Mouse (Mus musculus): ENCODE results near the gene Sec24a. TPM values are rescaled to one million over a fixed set of nuclear protein-coding genes. Genes with fewer than 3 reads are reported as not detected.

The Sec24a gene
- polyA plus RNA-seq, 1 experiment from 2014 or later, result 8.8 TPM

DNA sequence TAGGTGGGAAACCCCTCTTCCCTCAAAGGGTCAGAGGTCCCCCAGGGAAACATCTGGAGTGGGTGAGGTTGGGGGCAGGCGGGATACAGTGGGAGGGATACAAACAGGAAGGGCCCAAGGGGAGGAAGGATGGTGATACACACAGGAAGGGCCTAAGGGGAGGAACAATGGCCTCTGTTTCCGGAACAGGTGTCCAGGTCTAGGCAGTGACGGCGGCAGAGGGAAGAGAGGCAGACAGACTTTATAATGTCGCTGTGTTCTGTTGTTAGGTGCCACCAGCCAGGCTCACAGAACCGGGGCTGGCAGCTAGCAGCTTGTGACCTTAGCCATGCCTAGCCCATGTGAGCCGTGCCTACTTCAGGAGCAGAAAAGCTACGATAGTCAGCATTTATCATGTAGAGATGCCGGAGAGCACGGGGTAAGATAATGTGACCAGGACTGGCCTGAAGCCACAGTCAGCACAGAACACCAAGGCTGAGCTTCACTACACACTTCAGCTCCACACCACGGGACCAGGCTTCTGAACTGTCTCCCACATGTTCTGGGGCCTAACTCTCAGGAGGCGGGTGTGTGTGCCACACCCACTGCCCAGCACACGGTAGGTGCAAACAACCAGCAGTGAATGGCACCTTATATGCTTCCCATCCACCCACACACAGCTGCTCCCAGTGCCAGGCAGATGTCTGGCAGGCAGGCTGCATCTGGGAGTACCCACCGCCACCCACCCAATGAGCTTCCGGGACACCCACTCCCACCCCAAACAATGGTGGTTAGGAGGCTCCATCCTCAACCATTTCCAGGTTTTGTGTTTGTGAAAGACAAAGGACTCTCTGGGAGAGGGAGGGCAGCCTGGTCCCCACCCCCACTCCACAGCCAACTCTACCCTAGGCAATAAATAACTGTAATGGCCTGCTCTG, 116.4 kb downstream of the Sec24a start:
- Histone ChIP-seq H3K9ac (no peak overlapping the region), H3K27ac (peak overlapping the region; percentile 68), H3K36me3 (peaks cover 10% of the 10 kb centered on the region; the same call in 1 of the 2 replicates), H3K4me3 (peak overlapping the region; percentile 12; the same call in 1 of the 2 replicates), H3K4me2 (peak overlapping the region; percentile 95), H3K4me1 (replicated peaks) (peaks cover 57% of the 10 kb centered on the region), H3K9me3 (replicated peaks) (no peaks in the 10 kb centered on the region), H3K27me3 (0 out of 2 replicates have a peak, but pooled peaks cover 4% of the 10 kb centered on the region)
- WGBS, result 58% methylated on average over 15 of the region's 15 CpGs
- ATAC-seq (replicated peaks; ENCODE audit: insufficient number of reproducible peaks, insufficient read depth, low FRiP score, low read depth), result no peak

- ATAC-seq (replicated peaks; ENCODE audit: insufficient number of reproducible peaks, insufficient read depth, low FRiP score, low read depth), result no peak
- peaks cover 10% of the 10 kb centered on the region; the same call in 1 of the 2 replicates for H3K36me3 ChIP-seq
- H3K27me3 ChIP-seq, result 0 out of 2 replicates have a peak, but pooled peaks cover 4% of the 10 kb centered on the region
- no peak overlapping the region for H3K4me3 ChIP-seq
- H3K27ac ChIP-seq, result peak overlapping the region; percentile 25
- no peak overlapping the region for H3K9ac ChIP-seq
- H3K9me3 ChIP-seq (replicated peaks), result no peaks in the 10 kb centered on the region
- WGBS, result 82% methylated on average over 7 of the region's 7 CpGs
- 0 out of 2 replicates have a peak overlapping the region, but pooled peaks have one; percentile 95 for H3K4me2 ChIP-seq
- H3K4me1 ChIP-seq (replicated peaks), result peaks cover 57% of the 10 kb centered on the region
Observed at GRCm38 (mm10) chr11:51646245-51646644, 117.2 kb downstream of the Sec24a start.

GRCm38 (mm10) chr11:51645293-51645692, 118.1 kb downstream of the Sec24a start:
- Histone ChIP-seq H3K36me3 (peaks cover 10% of the 10 kb centered on the region; the same call in 1 of the 2 replicates), H3K27ac (peak overlapping the region; percentile 4; the same call in 1 of the 2 replicates), H3K4me3 (no peak overlapping the region), H3K4me2 (no peak overlapping the region), H3K9me3 (replicated peaks) (no peaks in the 10 kb centered on the region), H3K4me1 (replicated peaks) (peaks cover 49% of the 10 kb centered on the region), H3K9ac (no peak overlapping the region), H3K27me3 (0 out of 2 replicates have a peak, but pooled peaks cover 4% of the 10 kb centered on the region)
- ATAC-seq (replicated peaks; ENCODE audit: insufficient number of reproducible peaks, insufficient read depth, low FRiP score, low read depth), result no peak
- 68% methylated on average over 13 of the region's 13 CpGs for WGBS

- peaks cover 38% of the 10 kb centered on the region for H3K4me1 ChIP-seq (replicated peaks)
- H3K27me3 ChIP-seq, result 0 out of 2 replicates have a peak, but pooled peaks cover 4% of the 10 kb centered on the region
- ATAC-seq (replicated peaks; ENCODE audit: insufficient number of reproducible peaks, insufficient read depth, low FRiP score, low read depth), result no peak
- H3K4me2 ChIP-seq, result 0 out of 2 replicates have a peak overlapping the region, but pooled peaks have one; percentile 29
- no peaks in the 10 kb centered on the region for H3K9me3 ChIP-seq (replicated peaks)
- peaks cover 10% of the 10 kb centered on the region; the same call in 1 of the 2 replicates for H3K36me3 ChIP-seq
- peak overlapping the region; percentile 5; the same call in 1 of the 2 replicates for H3K9ac ChIP-seq
- H3K27ac ChIP-seq, result peak overlapping the region; percentile 44; the same call in 1 of the 2 replicates
- H3K4me3 ChIP-seq, result no peak overlapping the region
- 70% methylated on average over 16 of the region's 16 CpGs for WGBS
Observed at GRCm38 (mm10) chr11:51644217-51644616, 119.2 kb downstream of the Sec24a start.

GRCm38 (mm10) chr11:51643761-51644160, 119.7 kb downstream of the Sec24a start:
- Histone ChIP-seq H3K36me3 (peaks cover 10% of the 10 kb centered on the region; the same call in 1 of the 2 replicates), H3K27me3 (0 out of 2 replicates have a peak, but pooled peaks cover 4% of the 10 kb centered on the region), H3K9me3 (replicated peaks) (no peaks in the 10 kb centered on the region), H3K4me3 (no peak overlapping the region), H3K27ac (peak overlapping the region; percentile 44; the same call in 1 of the 2 replicates), H3K9ac (peak overlapping the region; percentile 5; the same call in 1 of the 2 replicates), H3K4me2 (peak overlapping the region; percentile 29; the same call in 1 of the 2 replicates), H3K4me1 (replicated peaks) (peaks cover 34% of the 10 kb centered on the region)
- ATAC-seq (replicated peaks; ENCODE audit: insufficient number of reproducible peaks, insufficient read depth, low FRiP score, low read depth), result no peak
- 45% methylated on average over 15 of the region's 15 CpGs for WGBS

- H3K4me3 ChIP-seq, result no peak overlapping the region
- no peaks in the 10 kb centered on the region for H3K9me3 ChIP-seq (replicated peaks)
- 0 out of 2 replicates have a peak, but pooled peaks cover 6% of the 10 kb centered on the region for H3K27me3 ChIP-seq
- H3K27ac ChIP-seq, result peak overlapping the region; percentile 44; the same call in 1 of the 2 replicates
- H3K4me1 ChIP-seq (replicated peaks), result peaks cover 28% of the 10 kb centered on the region
- 61% methylated on average over 9 of the region's 9 CpGs for WGBS
- no peak overlapping the region for H3K9ac ChIP-seq
- no peak for ATAC-seq (replicated peaks; ENCODE audit: insufficient number of reproducible peaks, insufficient read depth, low FRiP score, low read depth)
- H3K36me3 ChIP-seq, result peaks cover 10% of the 10 kb centered on the region; the same call in 1 of the 2 replicates
- peak overlapping the region; percentile 29; the same call in 1 of the 2 replicates for H3K4me2 ChIP-seq
Observed at GRCm38 (mm10) chr11:51643202-51643601, 120.2 kb downstream of the Sec24a start.

Other genes with a start within 250 kb of the Sec24a start
- gene Phykpl, start 178.9 kb downstream of the Sec24a start, polyA plus RNA-seq (2015; fragmentation: Nextera tagmentation; extraction: Ambion mirVana), result 12.4 and 14.5 TPM in 2 replicates
- gene Hnrnpab, start 156.8 kb downstream of the Sec24a start, polyA plus RNA-seq (2015; fragmentation: Nextera tagmentation; extraction: Ambion mirVana), result 239 and 289 TPM in 2 replicates
- gene Nhp2, start 143.9 kb downstream of the Sec24a start, polyA plus RNA-seq (2015; fragmentation: Nextera tagmentation; extraction: Ambion mirVana), result 64.8 and 79.8 TPM in 2 replicates
- 25.6 and 36.8 TPM in 2 replicates for gene Rmnd5b, start 127.7 kb downstream of the Sec24a start, polyA plus RNA-seq (2015; fragmentation: Nextera tagmentation; extraction: Ambion mirVana)
- gene N4bp3, start 112.8 kb downstream of the Sec24a start, polyA plus RNA-seq (2015; fragmentation: Nextera tagmentation; extraction: Ambion mirVana), result 16.6 and 18.8 TPM in 2 replicates
- gene D930048N14Rik, start 112.7 kb downstream of the Sec24a start, polyA plus RNA-seq (2015; fragmentation: Nextera tagmentation; extraction: Ambion mirVana), result 1.00 and 1.5 TPM in 2 replicates
- 55.5 and 72.2 TPM in 2 replicates for gene 0610009B22Rik, start 74.8 kb downstream of the Sec24a start, polyA plus RNA-seq (2015; fragmentation: Nextera tagmentation; extraction: Ambion mirVana)
- 115 and 137 TPM in 2 replicates for gene Sar1b, start 53 bp upstream of the Sec24a start, polyA plus RNA-seq (2015; fragmentation: Nextera tagmentation; extraction: Ambion mirVana)
- 0.82 and 1.5 TPM in 2 replicates for gene Jade2, start 94.0 kb upstream of the Sec24a start, polyA plus RNA-seq (2015; fragmentation: Nextera tagmentation; extraction: Ambion mirVana)
- gene Cdkn2aipnl, start 204.0 kb upstream of the Sec24a start, polyA plus RNA-seq (2015; fragmentation: Nextera tagmentation; extraction: Ambion mirVana), result 60.6 and 69.0 TPM in 2 replicates
- gene Ube2b, start 237.1 kb upstream of the Sec24a start, polyA plus RNA-seq (2015; fragmentation: Nextera tagmentation; extraction: Ambion mirVana), result 243 and 292 TPM in 2 replicates
- 9.8 and 10.2 TPM in 2 replicates for gene Cdkl3, start 240.6 kb upstream of the Sec24a start, polyA plus RNA-seq (2015; fragmentation: Nextera tagmentation; extraction: Ambion mirVana)

All from heart, embryonic 15.5 days (tissue).